Mouse (Mus musculus) CD4-positive, CD25-positive, alpha-beta regulatory T cell, adult 4 months (primary cell): ENCODE data around the gene Trim72. TPM values are rescaled to one million over a fixed set of nuclear protein-coding genes. Genes with fewer than 3 reads are reported as not detected.

Experiments used
- ATAC-seq: one replicate; pipeline ENCODE4 v1.8.0; 2017
- polyA plus RNA-seq, 2 experiments: library from polyadenylated mRNA; unstranded; fragments of 100-300 nt; shearing (Covaris generic); gene quantifications; one replicate each; pipeline ENCODE4 v1.2.1; 2017

Trim72 gene
- polyA plus RNA-seq, 2 experiments from 2014 or later: not detected

DNA sequence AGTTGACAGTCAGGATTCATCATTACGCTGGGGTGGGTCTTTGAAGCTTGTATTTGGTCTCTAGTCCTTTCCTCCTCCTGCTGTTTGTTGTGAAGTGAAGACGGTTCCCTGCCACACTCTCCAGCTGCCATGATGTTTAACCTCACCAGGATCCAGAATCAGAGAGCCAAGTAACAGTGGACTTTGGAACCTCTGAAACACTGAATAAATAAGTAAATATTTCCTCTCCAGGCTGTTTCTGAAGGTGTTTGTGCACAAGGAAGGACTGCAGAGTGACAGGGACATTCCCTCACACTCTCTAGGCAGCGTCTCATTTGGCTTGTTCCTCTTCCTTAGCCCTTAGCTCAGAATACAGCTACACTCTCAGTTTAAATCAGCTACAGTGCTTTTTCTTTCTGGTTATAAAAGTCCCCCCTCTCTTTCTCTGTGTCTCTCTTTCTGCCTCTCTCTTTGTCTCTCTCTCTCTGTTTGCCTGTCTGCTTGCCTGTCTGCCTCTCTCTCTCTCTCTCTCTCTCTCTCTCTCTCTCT lies 53.2 kb downstream of the Trim72 start:
- ATAC-seq: no peak

DNA sequence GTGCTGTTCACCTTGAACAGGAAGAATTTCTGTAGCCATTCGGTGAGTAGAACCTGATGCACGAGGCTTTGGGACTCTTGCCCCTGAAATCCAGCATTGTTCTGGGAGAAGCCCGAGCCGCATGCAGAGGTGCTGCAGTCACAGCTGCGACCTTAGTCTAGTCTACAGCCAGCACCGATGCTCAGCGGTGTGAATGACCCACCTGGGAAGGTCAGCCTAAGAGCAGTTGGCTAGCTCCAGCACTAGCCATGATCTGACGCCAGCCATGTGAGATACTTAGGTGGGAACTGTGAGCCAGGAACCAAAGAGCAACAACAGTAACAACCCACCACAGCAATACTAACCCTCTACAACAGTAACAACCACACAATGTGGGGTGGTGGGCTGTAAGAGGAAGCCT lies 54.1 kb downstream of the Trim72 start:
- no peak for ATAC-seq

DNA sequence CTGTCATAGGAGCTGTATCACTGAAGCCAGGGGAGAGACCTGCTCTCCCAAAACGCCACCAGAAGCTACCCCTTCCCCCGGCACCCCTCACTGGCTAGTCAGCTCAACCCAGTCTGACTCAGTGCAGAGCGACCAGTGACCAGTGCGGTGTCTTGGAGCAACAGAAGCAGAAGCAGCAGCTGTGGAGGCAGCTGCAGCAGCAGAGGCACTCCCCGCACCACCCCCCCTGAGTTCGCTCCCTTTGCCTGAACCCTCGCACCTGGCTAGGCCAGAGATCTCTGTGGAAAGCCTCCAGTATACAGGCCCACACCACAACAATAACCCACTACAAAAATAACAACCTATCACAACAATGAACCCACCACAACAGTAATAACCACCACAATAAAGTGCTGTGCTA lies 54.8 kb downstream of the Trim72 start:
- no peak for ATAC-seq

DNA sequence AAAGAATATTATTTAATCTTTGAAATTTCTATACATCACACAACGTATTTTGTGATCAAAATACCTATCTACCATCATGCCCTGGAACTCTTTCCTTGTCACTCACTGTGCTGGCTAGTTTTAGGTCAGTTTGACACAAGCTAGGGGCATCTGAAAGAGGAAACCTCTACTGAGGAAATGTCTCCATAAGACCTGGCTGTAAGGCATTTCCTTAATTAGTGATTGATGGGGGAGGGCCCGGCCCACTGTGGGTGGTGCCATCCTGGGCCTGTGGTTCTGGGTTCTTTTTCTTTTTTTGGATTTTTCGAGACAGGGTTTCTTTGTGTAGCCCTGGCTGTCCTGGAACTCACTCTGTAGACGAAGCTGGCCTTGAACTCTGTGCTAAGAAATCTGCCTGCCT lies 55.3 kb downstream of the Trim72 start:
- ATAC-seq: no peak

Other genes with a start within 250 kb of the Trim72 start
- gene Orai3, start 234.1 kb upstream of the Trim72 start, polyA plus RNA-seq: 10 to 100 TPM; 12.8 to 15.4 TPM
- gene Setd1a, start 227.3 kb upstream of the Trim72 start, polyA plus RNA-seq: 1 to 10 TPM; 5.8 to 6.6 TPM
- gene Gm49388, start 218.3 kb upstream of the Trim72 start, polyA plus RNA-seq: under 1 TPM; 0.65 to 0.99 TPM
- gene Hsd3b7, start 203.3 kb upstream of the Trim72 start, polyA plus RNA-seq: 1 to 10 TPM; 3.9 to 6.8 TPM
- 100 to 1,000 TPM in 1 of 2 experiments, 10 to 100 TPM in 1; 62.0 to 110 TPM for gene Stx4a, start 179.7 kb upstream of the Trim72 start, polyA plus RNA-seq
- not detected for gene Stx1b, start 179.4 kb upstream of the Trim72 start, polyA plus RNA-seq
- gene Zfp646, start 127.7 kb upstream of the Trim72 start, polyA plus RNA-seq: 10 to 100 TPM; 25.1 to 29.0 TPM
- gene Zfp668, start 127.1 kb upstream of the Trim72 start, polyA plus RNA-seq: 10 to 100 TPM in 1 of 2 experiments, 1 to 10 TPM in 1; 9.0 to 10.6 TPM
- gene Prss53, start 113.0 kb upstream of the Trim72 start, polyA plus RNA-seq: 1 to 10 TPM in 1 of 2 experiments, under 1 TPM in 1; 0.85 to 1.2 TPM
- gene Gm21974, start 108.5 kb upstream of the Trim72 start, polyA plus RNA-seq: not detected
- gene Vkorc1, start 108.3 kb upstream of the Trim72 start, polyA plus RNA-seq: 10 to 100 TPM; 43.3 to 58.0 TPM
- gene Bckdk, start 99.9 kb upstream of the Trim72 start, polyA plus RNA-seq: 100 to 1,000 TPM in 1 of 2 experiments, 10 to 100 TPM in 1; 59.0 to 108 TPM
- gene Kat8, start 91.4 kb upstream of the Trim72 start, polyA plus RNA-seq: 10 to 100 TPM; 39.8 to 41.9 TPM
- not detected for gene Prss8, start 73.8 kb upstream of the Trim72 start, polyA plus RNA-seq
- 1 to 10 TPM; 2.5 to 4.3 TPM for gene Prss36, start 57.2 kb upstream of the Trim72 start, polyA plus RNA-seq
- gene Fus, start 36.5 kb upstream of the Trim72 start, polyA plus RNA-seq: 10 to 100 TPM; 59.4 to 88.7 TPM
- 100 to 1,000 TPM; 247 to 260 TPM for gene Pycard, start 10.1 kb upstream of the Trim72 start, polyA plus RNA-seq
- gene Itgam, start 58.7 kb downstream of the Trim72 start, polyA plus RNA-seq: under 1 TPM; 0.56 to 0.70 TPM
- gene Gm49368, start 58.7 kb downstream of the Trim72 start, polyA plus RNA-seq: not detected
- gene Itgax, start 125.6 kb downstream of the Trim72 start, polyA plus RNA-seq: not detected
- gene Itgad, start 150.4 kb downstream of the Trim72 start, polyA plus RNA-seq: under 1 TPM in 1 of 2 experiments, not detected in 1; 0.15 TPM
- gene Cox6a2, start 202.4 kb downstream of the Trim72 start, polyA plus RNA-seq: under 1 TPM in 1 of 2 experiments, not detected in 1; 0.82 TPM
- 1 to 10 TPM; 3.9 to 4.1 TPM for gene Armc5, start 233.4 kb downstream of the Trim72 start, polyA plus RNA-seq
- gene 9130023H24Rik, start 234.1 kb downstream of the Trim72 start, polyA plus RNA-seq: 1 to 10 TPM; 4.8 to 5.0 TPM
- 1 to 10 TPM; 1.2 to 1.8 TPM for gene Tgfb1i1, start 242.9 kb downstream of the Trim72 start, polyA plus RNA-seq